Mouse (Mus musculus): Measurements from ENCODE around the gene Arhgef9. TPM values are rescaled to one million over a fixed set of nuclear protein-coding genes. Genes with fewer than 3 reads are reported as not detected.

Gene Arhgef9
- total RNA-seq, 1 experiment from 2014 or later: 18.6 TPM

Other genes with a start within 250 kb of the Arhgef9 start
- gene Spin4, start 170.2 kb downstream of the Arhgef9 start, total RNA-seq (2021): 2.4 and 2.6 TPM in 2 replicates
- 10.1 and 12.8 TPM in 2 replicates for gene Amer1, start 248.0 kb upstream of the Arhgef9 start, total RNA-seq (2021)

Measured in adrenal gland, postnatal 25 days (tissue).